Mouse (Mus musculus): ENCODE measurements around the gene Acvr1b. TPM values are rescaled to one million over a fixed set of nuclear protein-coding genes. Genes with fewer than 3 reads are reported as not detected.

The Acvr1b gene
- polyA plus RNA-seq, 1 experiment from 2014 or later = 22.4 TPM

DNA sequence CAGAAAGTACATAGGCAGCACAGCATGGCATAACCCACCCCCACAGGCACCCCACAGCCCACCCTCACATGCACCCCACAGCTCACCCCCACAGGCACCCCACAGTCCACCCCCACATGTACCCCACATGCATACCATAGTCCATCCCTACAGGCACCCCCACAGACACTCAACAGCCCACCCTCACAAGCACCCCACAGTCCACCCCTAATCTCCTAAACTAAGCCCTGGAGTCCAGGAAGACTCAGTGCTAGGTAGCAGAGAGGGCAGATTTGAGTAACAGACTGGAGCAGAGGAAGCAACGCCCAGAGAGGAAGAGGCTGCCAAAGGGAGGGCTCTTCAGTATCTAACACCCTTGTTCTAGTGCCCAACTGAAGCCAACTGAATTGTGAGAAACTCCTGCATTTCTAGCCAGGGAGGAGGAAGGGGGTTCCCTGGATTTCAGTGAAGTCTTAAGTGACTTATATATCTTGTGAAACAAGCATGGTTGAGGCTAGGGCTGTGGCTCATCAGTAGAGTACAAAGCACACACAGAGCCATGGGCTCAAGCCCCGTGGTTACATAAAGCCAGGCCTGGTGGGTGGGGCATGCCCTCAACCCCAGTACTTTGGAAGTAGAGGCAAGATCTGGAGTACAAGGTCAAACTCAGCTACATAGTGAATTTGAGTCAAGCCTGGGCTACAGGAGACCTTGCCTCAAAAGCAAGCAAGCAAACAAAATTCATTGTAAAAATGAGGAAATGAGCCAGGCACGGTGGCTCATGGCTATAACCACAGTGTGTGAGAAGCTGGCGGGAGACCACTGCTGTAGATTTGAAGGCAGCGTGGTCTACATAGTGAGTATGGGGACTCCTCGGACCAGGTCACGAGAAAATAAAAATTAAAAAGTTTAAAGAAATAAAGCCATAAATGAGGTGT is 18.9 kb upstream of the Acvr1b start:
- no peak for ATAC-seq
- Histone ChIP-seq H3K4me3 (ENCODE audit: low read length) (no peak overlapping the region), H3K9me3 (ENCODE audit: control insufficient read depth, low read length) (peaks cover 9% of the 10 kb centered on the region), H3K27me3 (replicated peaks; ENCODE audit: control insufficient read depth, insufficient read depth, low read length) (no peaks in the 10 kb centered on the region), H3K36me3 (ENCODE audit: control insufficient read depth, insufficient read depth, low read length) (no peaks in the 10 kb centered on the region), H3K9ac (ENCODE audit: low read depth, low read length) (no peak overlapping the region), H3K4me2 (ENCODE audit: low read length) (no peak overlapping the region), H3K4me1 (ENCODE audit: control insufficient read depth, insufficient read depth, low read depth, low read length) (peaks cover 3% of the 10 kb centered on the region; the same call in 1 of the 2 replicates), H3K27ac (ENCODE audit: low read depth, low read length) (no peak overlapping the region)
- 81% methylated on average over 7 of the region's 7 CpGs for WGBS

DNA sequence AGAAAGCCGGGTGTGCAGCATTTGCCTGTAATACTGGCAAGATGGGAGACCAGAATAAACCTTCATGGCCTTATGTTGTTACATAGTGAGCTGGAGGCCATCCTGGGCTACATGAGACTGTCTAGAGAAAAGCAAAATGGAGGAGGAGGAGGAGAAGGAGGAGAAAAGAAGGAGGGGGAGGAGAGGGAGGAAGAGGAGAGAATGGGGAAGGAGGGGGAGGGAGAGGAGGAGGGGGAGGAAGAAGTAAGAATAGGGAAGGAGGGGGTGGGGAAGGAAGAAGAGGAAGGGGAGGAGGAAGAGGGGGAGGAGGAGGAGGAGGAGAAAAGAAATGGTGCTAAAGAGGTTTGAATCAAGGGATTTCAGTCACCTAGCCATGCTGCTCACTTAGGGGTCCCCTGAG is 13.7 kb upstream of the Acvr1b start:
- Histone ChIP-seq H3K27me3 (replicated peaks; ENCODE audit: control insufficient read depth, insufficient read depth, low read length) (no peaks in the 10 kb centered on the region), H3K36me3 (ENCODE audit: control insufficient read depth, insufficient read depth, low read length) (no peaks in the 10 kb centered on the region), H3K27ac (ENCODE audit: low read depth, low read length) (peak overlapping the region; percentile 54), H3K4me1 (ENCODE audit: control insufficient read depth, insufficient read depth, low read depth, low read length) (peaks cover 15% of the 10 kb centered on the region), H3K9me3 (ENCODE audit: control insufficient read depth, low read length) (peaks cover 9% of the 10 kb centered on the region), H3K9ac (ENCODE audit: low read depth, low read length) (peak overlapping the region; percentile 17; the same call in 1 of the 2 replicates), H3K4me2 (ENCODE audit: low read length) (peak overlapping the region; percentile 27; the same call in 1 of the 2 replicates), H3K4me3 (ENCODE audit: low read length) (no peak overlapping the region)
- WGBS = 38% methylated on average over 1 of the region's 1 CpGs
- no peak for ATAC-seq

- Histone ChIP-seq H3K4me1 (ENCODE audit: control insufficient read depth, insufficient read depth, low read depth, low read length) (peaks cover 15% of the 10 kb centered on the region), H3K4me2 (ENCODE audit: low read length) (peak overlapping the region; percentile 27), H3K4me3 (ENCODE audit: low read length) (no peak overlapping the region), H3K27me3 (replicated peaks; ENCODE audit: control insufficient read depth, insufficient read depth, low read length) (no peaks in the 10 kb centered on the region), H3K36me3 (ENCODE audit: control insufficient read depth, insufficient read depth, low read length) (no peaks in the 10 kb centered on the region), H3K9me3 (ENCODE audit: control insufficient read depth, low read length) (peaks cover 9% of the 10 kb centered on the region), H3K27ac (ENCODE audit: low read depth, low read length) (peak overlapping the region; percentile 54), H3K9ac (ENCODE audit: low read depth, low read length) (peak overlapping the region; percentile 17)
- 11% methylated on average over 5 of the region's 7 CpGs for WGBS
- ATAC-seq = peak; percentile 76
Observed at GRCm38 (mm10) chr15:101160591-101160990, 13.3 kb upstream of the Acvr1b start.

- H3K27ac ChIP-seq (ENCODE audit: low read depth, low read length) = no peak overlapping the region
- WGBS = 66% methylated on average over 7 of the region's 7 CpGs
- no peak overlapping the region for H3K4me2 ChIP-seq (ENCODE audit: low read length)
- no peaks in the 10 kb centered on the region for H3K36me3 ChIP-seq (ENCODE audit: control insufficient read depth, insufficient read depth, low read length)
- H3K9ac ChIP-seq (ENCODE audit: low read depth, low read length) = no peak overlapping the region
- no peak overlapping the region for H3K4me3 ChIP-seq (ENCODE audit: low read length)
- no peak for ATAC-seq
- peaks cover 7% of the 10 kb centered on the region for H3K9me3 ChIP-seq (ENCODE audit: control insufficient read depth, low read length)
- H3K4me1 ChIP-seq (ENCODE audit: control insufficient read depth, insufficient read depth, low read depth, low read length) = peaks cover 15% of the 10 kb centered on the region
- no peaks in the 10 kb centered on the region for H3K27me3 ChIP-seq (replicated peaks; ENCODE audit: control insufficient read depth, insufficient read depth, low read length)
Observed at GRCm38 (mm10) chr15:101161534-101161933, 12.3 kb upstream of the Acvr1b start.

DNA sequence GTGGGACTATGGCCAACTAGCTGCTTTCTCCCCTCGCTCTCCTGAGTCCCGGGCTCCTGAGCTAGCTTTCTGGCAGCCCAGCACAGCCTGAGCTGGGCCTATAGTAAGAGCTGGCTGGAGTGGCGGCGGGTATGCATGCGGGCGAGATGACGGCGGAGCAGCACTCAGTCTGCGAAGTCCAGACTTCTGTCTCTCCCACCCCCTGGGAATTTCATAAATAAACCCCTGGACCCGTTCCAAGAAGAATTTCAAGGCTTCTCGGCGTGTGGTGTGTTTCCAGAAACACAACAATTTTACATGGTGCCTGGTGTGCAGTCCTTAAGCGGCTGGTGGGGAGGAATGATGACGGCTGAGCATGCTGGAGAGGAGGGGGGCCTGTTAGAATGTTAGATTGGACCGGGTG is 10.8 kb upstream of the Acvr1b start:
- Histone ChIP-seq H3K27ac (ENCODE audit: low read depth, low read length) (no peak overlapping the region), H3K36me3 (ENCODE audit: control insufficient read depth, insufficient read depth, low read length) (no peaks in the 10 kb centered on the region), H3K9me3 (ENCODE audit: control insufficient read depth, low read length) (no peaks in the 10 kb centered on the region), H3K4me2 (ENCODE audit: low read length) (no peak overlapping the region), H3K4me1 (ENCODE audit: control insufficient read depth, insufficient read depth, low read depth, low read length) (peaks cover 15% of the 10 kb centered on the region), H3K4me3 (ENCODE audit: low read length) (no peak overlapping the region), H3K27me3 (replicated peaks; ENCODE audit: control insufficient read depth, insufficient read depth, low read length) (no peaks in the 10 kb centered on the region), H3K9ac (ENCODE audit: low read depth, low read length) (no peak overlapping the region)
- 16% methylated on average over 15 of the region's 15 CpGs for WGBS
- peak; percentile 72 for ATAC-seq

DNA sequence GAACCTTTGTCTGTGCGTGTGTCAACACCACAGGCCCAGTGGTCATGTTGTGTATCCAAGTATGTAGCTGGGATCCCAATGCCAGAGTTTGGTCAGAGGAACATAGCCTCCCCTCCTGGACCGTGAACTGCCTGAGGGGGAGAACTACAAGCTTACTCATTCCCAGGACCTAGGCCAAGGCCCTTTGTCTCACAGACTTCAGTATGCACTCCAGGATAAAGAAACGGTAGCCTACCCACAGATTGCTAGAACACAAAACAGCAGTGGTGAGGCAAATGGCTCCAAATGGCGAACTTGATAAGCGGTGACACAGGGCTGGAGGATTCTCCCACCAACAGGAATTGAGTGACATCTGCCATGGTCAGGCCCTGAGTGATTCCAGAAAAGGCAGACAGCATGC is 10.0 kb upstream of the Acvr1b start:
- ATAC-seq = no peak
- H3K4me3 ChIP-seq (ENCODE audit: low read length) = no peak overlapping the region
- H3K4me1 ChIP-seq (ENCODE audit: control insufficient read depth, insufficient read depth, low read depth, low read length) = peaks cover 15% of the 10 kb centered on the region
- no peak overlapping the region for H3K4me2 ChIP-seq (ENCODE audit: low read length)
- H3K27ac ChIP-seq (ENCODE audit: low read depth, low read length) = no peak overlapping the region
- no peaks in the 10 kb centered on the region for H3K9me3 ChIP-seq (ENCODE audit: control insufficient read depth, low read length)
- H3K27me3 ChIP-seq (replicated peaks; ENCODE audit: control insufficient read depth, insufficient read depth, low read length) = no peaks in the 10 kb centered on the region
- WGBS = 42% methylated on average over 5 of the region's 5 CpGs
- H3K9ac ChIP-seq (ENCODE audit: low read depth, low read length) = no peak overlapping the region
- no peaks in the 10 kb centered on the region for H3K36me3 ChIP-seq (ENCODE audit: control insufficient read depth, insufficient read depth, low read length)

DNA sequence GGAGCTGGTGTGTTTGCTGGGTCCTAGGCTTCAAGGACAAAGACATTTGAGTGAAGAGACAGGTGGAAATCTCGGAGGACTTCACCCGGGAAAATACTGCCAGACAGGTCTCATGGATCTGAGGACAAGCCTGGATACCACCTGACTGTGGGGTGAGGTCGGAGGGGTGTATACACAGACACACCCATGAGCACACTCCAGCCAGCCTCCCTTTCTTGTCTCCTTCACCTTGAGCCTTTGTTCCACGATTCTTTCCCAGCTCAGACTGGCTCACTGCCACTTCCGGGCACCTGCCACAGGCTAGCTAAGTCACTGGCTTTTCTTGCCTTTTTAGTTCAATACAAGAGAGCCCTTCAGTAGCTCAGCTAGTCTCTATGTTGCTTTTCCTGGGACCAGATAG is 9.6 kb upstream of the Acvr1b start:
- Histone ChIP-seq H3K9me3 (ENCODE audit: control insufficient read depth, low read length) (no peaks in the 10 kb centered on the region), H3K4me3 (ENCODE audit: low read length) (no peak overlapping the region), H3K9ac (ENCODE audit: low read depth, low read length) (no peak overlapping the region), H3K4me1 (ENCODE audit: control insufficient read depth, insufficient read depth, low read depth, low read length) (peaks cover 15% of the 10 kb centered on the region), H3K36me3 (ENCODE audit: control insufficient read depth, insufficient read depth, low read length) (no peaks in the 10 kb centered on the region), H3K27ac (ENCODE audit: low read depth, low read length) (no peak overlapping the region), H3K4me2 (ENCODE audit: low read length) (no peak overlapping the region), H3K27me3 (replicated peaks; ENCODE audit: control insufficient read depth, insufficient read depth, low read length) (no peaks in the 10 kb centered on the region)
- 56% methylated on average over 5 of the region's 5 CpGs for WGBS
- no peak for ATAC-seq

DNA sequence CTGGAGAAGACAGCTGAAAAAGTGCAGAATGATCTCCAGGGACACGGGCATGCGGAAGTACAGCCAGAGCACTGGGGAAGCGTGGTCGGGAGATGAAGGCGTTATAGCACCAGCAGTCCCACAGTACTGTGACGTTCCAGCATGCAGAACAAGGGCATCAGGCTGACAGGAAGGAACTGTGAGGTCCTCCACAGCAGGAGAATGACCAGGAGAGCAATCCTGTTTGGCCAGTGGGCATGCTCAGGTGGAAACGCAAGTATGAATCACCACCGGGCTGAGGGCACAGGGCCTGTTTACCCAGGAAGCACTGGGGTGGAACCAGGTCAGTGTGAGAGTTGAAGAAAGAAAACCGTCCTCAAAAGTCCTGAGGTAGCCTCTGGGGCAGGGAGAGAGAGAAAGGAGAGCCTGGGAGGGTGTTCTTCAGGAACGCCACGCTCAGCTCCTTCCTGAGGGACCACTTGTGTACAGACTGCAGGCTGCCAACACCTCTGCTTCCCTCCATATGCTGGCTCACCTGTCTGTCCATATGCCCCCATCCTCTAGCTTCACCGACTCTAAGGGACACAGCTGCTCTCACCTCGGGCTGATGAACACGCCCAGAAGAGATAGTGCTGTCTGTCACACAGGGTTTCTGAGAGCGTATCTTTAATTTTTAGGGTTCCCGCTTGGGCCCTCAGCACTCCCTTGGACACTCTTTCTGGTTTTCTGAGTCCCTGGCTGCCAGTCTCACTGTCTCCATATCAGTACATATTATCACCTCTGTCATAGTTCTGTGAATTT is 8.0 kb upstream of the Acvr1b start:
- H3K4me1 ChIP-seq (ENCODE audit: control insufficient read depth, insufficient read depth, low read depth, low read length) = peaks cover 7% of the 10 kb centered on the region
- H3K4me2 ChIP-seq (ENCODE audit: low read length) = no peak overlapping the region
- 66% methylated on average over 16 of the region's 16 CpGs for WGBS
- ATAC-seq = no peak
- H3K4me3 ChIP-seq (ENCODE audit: low read length) = no peak overlapping the region
- no peaks in the 10 kb centered on the region for H3K9me3 ChIP-seq (ENCODE audit: control insufficient read depth, low read length)
- no peak overlapping the region for H3K27ac ChIP-seq (ENCODE audit: low read depth, low read length)
- no peaks in the 10 kb centered on the region for H3K27me3 ChIP-seq (replicated peaks; ENCODE audit: control insufficient read depth, insufficient read depth, low read length)
- no peak overlapping the region for H3K9ac ChIP-seq (ENCODE audit: low read depth, low read length)
- no peaks in the 10 kb centered on the region for H3K36me3 ChIP-seq (ENCODE audit: control insufficient read depth, insufficient read depth, low read length)

DNA sequence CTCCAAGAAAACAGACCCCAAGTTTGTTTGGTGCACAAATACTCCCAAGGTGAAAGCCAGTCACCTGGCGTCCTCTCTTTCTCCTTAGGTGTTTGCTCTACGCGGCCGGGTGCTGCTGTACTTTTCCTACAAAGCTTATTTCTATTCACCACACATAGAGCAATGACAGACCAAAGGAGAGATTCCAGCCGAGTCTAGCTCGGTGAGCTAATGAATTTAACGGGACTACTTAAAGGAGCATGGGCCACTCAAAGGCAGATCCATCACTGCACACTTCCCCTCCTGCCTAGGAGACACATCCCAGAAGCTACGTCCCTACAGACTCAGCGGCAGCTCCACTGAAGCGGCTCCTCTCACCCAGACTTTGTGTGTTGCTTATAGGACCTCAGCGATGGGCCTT is 6.3 kb upstream of the Acvr1b start:
- peaks cover 5% of the 10 kb centered on the region for H3K4me1 ChIP-seq (ENCODE audit: control insufficient read depth, insufficient read depth, low read depth, low read length)
- H3K4me2 ChIP-seq (ENCODE audit: low read length) = no peak overlapping the region
- H3K4me3 ChIP-seq (ENCODE audit: low read length) = no peak overlapping the region
- 67% methylated on average over 11 of the region's 11 CpGs for WGBS
- no peaks in the 10 kb centered on the region for H3K27me3 ChIP-seq (replicated peaks; ENCODE audit: control insufficient read depth, insufficient read depth, low read length)
- no peak overlapping the region for H3K9ac ChIP-seq (ENCODE audit: low read depth, low read length)
- H3K9me3 ChIP-seq (ENCODE audit: control insufficient read depth, low read length) = no peaks in the 10 kb centered on the region
- ATAC-seq = no peak
- no peaks in the 10 kb centered on the region for H3K36me3 ChIP-seq (ENCODE audit: control insufficient read depth, insufficient read depth, low read length)
- H3K27ac ChIP-seq (ENCODE audit: low read depth, low read length) = no peak overlapping the region

Data from hindbrain, embryonic 16.5 days (tissue).